Mouse (Mus musculus) heart, adult 2 months (tissue): ENCODE results near the gene Avpi1.

Experiments
- CTCF ChIP-seq: fragments of 200-600 bp; IDR thresholded peaks from 2 replicates; pipeline ENCODE4 v1.8.1; 2022; ENCODE audit warnings: antibody characterized with exemption, mild to moderate bottlenecking, moderate library complexity
- POLR2A ChIP-seq: fragments of 200-500 bp; IDR thresholded peaks from 2 replicates; pipeline ENCODE4 v1.6.1; 2011; ENCODE audit warnings: mild to moderate bottlenecking, low read depth, low read length, control low read depth; ENCODE audit not compliant: insufficient read depth

- TF ChIP-seq CTCF: no peak
- no peak for TF ChIP-seq POLR2A
Measured at GRCm38 (mm10) chr19:42131101-42131500, 2.2 kb upstream of the Avpi1 start.
